21 mouse cellular contexts compared by ENCODE assay signal in the genomic region with DNA sequence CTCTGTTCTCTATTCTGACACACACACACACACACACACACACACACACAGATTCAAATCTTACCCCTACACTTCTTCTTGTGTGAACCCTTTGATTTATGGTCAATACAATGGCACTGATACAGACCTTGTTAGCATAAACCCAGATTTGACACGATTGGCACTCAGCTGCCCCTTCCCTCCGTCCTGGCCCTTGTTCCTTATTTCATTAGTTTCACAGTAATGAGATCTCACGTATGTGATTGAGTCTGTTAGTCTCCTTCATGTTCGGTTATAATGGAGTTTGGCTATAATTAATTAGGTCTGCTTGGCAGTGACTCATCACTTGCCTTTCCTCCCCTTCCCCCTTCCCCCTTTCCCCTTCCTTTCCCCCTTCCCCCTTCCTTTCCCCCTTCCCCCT.
DNase-seq lines count a peak whose midpoint lies in the region; ATAC-seq and TF ChIP-seq lines count a peak whose summit lies in the region.
"Had no signal": no experiment of that assay in that cellular context is flagged by ENCODE, and none has a peak within 500 bp of the region (broad histone marks: within the 10 kb centered on the region; RNA-seq: fewer than 3 reads in every experiment).

No protein-coding gene starts in this region.

- 51% methylated on average over 4 of the region's 4 CpGs for WGBS in intestine, embryonic 15.5 days
- WGBS in intestine, postnatal 0 days: 48% methylated on average over 4 of the region's 4 CpGs
- 7% methylated on average over 4 of the region's 4 CpGs for WGBS in forebrain, embryonic 14.5 days
- 27% methylated on average over 4 of the region's 4 CpGs for WGBS in hindbrain, embryonic 16.5 days

- no peak overlapping the region for H3K27ac ChIP-seq in intestine, embryonic 15.5 days
- no peak overlapping the region for H3K27ac ChIP-seq in intestine, postnatal 0 days (ENCODE audit: low read depth, low read length)
- no peak overlapping the region for H3K27ac ChIP-seq in forebrain, embryonic 14.5 days (ENCODE audit: low read depth, low read length)
- H3K27ac ChIP-seq in hindbrain, embryonic 16.5 days (ENCODE audit: low read depth, low read length): no peak overlapping the region
- H3K27ac ChIP-seq: left cerebral cortex, adult 2 months had no signal

- H3K27me3 ChIP-seq in intestine, embryonic 15.5 days (replicated peaks): no peaks in the 10 kb centered on the region
- no peaks in the 10 kb centered on the region for H3K27me3 ChIP-seq in intestine, postnatal 0 days (replicated peaks; ENCODE audit: control insufficient read depth, insufficient read depth, low read length)
- no peaks in the 10 kb centered on the region for H3K27me3 ChIP-seq in forebrain, embryonic 14.5 days (replicated peaks; ENCODE audit: control insufficient read depth, insufficient read depth, low read length)
- H3K27me3 ChIP-seq in hindbrain, embryonic 16.5 days (replicated peaks; ENCODE audit: control insufficient read depth, insufficient read depth, low read length): no peaks in the 10 kb centered on the region
- H3K27me3 ChIP-seq: megakaryocyte, embryonic 14.5 days had no signal

- no peaks in the 10 kb centered on the region for H3K9me3 ChIP-seq in intestine, embryonic 15.5 days
- no peaks in the 10 kb centered on the region for H3K9me3 ChIP-seq in intestine, postnatal 0 days (ENCODE audit: control insufficient read depth)
- no peaks in the 10 kb centered on the region for H3K9me3 ChIP-seq in forebrain, embryonic 14.5 days (replicated peaks; ENCODE audit: control insufficient read depth, low read length)
- no peaks in the 10 kb centered on the region for H3K9me3 ChIP-seq in hindbrain, embryonic 16.5 days (ENCODE audit: control insufficient read depth, low read length)

- H3K36me3 ChIP-seq in intestine, embryonic 15.5 days: no peaks in the 10 kb centered on the region
- no peaks in the 10 kb centered on the region for H3K36me3 ChIP-seq in intestine, postnatal 0 days (ENCODE audit: control insufficient read depth, insufficient read depth)
- H3K36me3 ChIP-seq in forebrain, embryonic 14.5 days (ENCODE audit: control insufficient read depth, insufficient read depth, low read length): no peaks in the 10 kb centered on the region
- H3K36me3 ChIP-seq in hindbrain, embryonic 16.5 days (ENCODE audit: control insufficient read depth, insufficient read depth, low read length): no peaks in the 10 kb centered on the region

- no peak for TF ChIP-seq CTCF in intestine, postnatal 0 days (IDR thresholded peaks at IDR 0.05; ENCODE audit: low read depth)

- ATAC-seq in intestine, embryonic 15.5 days: peak; percentile 31; the same call in 1 of the 2 replicates
- no peak for ATAC-seq in intestine, postnatal 0 days
- peak; percentile 71 for ATAC-seq in forebrain, embryonic 14.5 days
- ATAC-seq in hindbrain, embryonic 16.5 days: peak; percentile 67
- ATAC-seq: liver, postnatal 0 days had no signal

- H3K9ac ChIP-seq in intestine, embryonic 15.5 days: no peak overlapping the region
- H3K9ac ChIP-seq in intestine, postnatal 0 days (ENCODE audit: low read depth, low read length): no peak overlapping the region
- H3K9ac ChIP-seq in forebrain, embryonic 14.5 days (ENCODE audit: low read length): no peak overlapping the region
- H3K9ac ChIP-seq in hindbrain, embryonic 16.5 days (ENCODE audit: low read depth, low read length): no peak overlapping the region
- H3K9ac ChIP-seq: liver, postnatal 0 days had no signal

- no peaks in the 10 kb centered on the region for H3K4me1 ChIP-seq in intestine, embryonic 15.5 days (replicated peaks)
- no peaks in the 10 kb centered on the region for H3K4me1 ChIP-seq in intestine, postnatal 0 days (replicated peaks; ENCODE audit: control insufficient read depth, insufficient read depth, low read length)
- H3K4me1 ChIP-seq in forebrain, embryonic 14.5 days (ENCODE audit: control insufficient read depth, insufficient read depth, low read length): peaks cover 5% of the 10 kb centered on the region
- H3K4me1 ChIP-seq in hindbrain, embryonic 16.5 days (ENCODE audit: control insufficient read depth, insufficient read depth, low read depth, low read length): no peaks in the 10 kb centered on the region
- H3K4me1 ChIP-seq: megakaryocyte, embryonic 14.5 days had no signal

- H3K4me3 ChIP-seq in intestine, embryonic 15.5 days (replicated peaks): no peak overlapping the region
- H3K4me3 ChIP-seq in intestine, postnatal 0 days (ENCODE audit: low read depth, low read length): no peak overlapping the region
- no peak overlapping the region for H3K4me3 ChIP-seq in forebrain, embryonic 14.5 days (ENCODE audit: low read depth, low read length)
- H3K4me3 ChIP-seq in hindbrain, embryonic 16.5 days (ENCODE audit: low read length): no peak overlapping the region
- H3K4me3 ChIP-seq: left cerebral cortex, adult 2 months; megakaryocyte, embryonic 14.5 days had no signal

- H3K4me2 ChIP-seq in intestine, embryonic 15.5 days (replicated peaks): no peak overlapping the region
- no peak overlapping the region for H3K4me2 ChIP-seq in intestine, postnatal 0 days (replicated peaks; ENCODE audit: low read depth)
- H3K4me2 ChIP-seq in forebrain, embryonic 14.5 days (ENCODE audit: low read length): no peak overlapping the region
- no peak overlapping the region for H3K4me2 ChIP-seq in hindbrain, embryonic 16.5 days (ENCODE audit: low read length)

- DNase-seq in Muller cell, postnatal 12 days (ENCODE audit: inconsistent ontology term): peak; percentile 36
- DNase-seq in forebrain, embryonic 14.5 days (ENCODE audit: low spot score): peak; percentile 74
- no peak for DNase-seq in heart, adult 8-10 months (ENCODE audit: low spot score)
- DNase-seq in kidney, adult 9 months: no peak
- DNase-seq in ovary, postnatal 10 days (ENCODE audit: low spot score): no peak
- DNase-seq: B cell, adult 2 months; cerebellum, adult 9-10 months; gastrocnemius, postnatal 10 days; heart, adult 18-20 months; kidney, adult 8-10 months; kidney, postnatal 25 days; layer of hippocampus, adult 9-11 months; left cerebral cortex, postnatal 4 days; liver, postnatal 0 days; lung, postnatal 14 days; thymus, postnatal 4 days had no signal

Comparison
In these comparisons a context has a peak if more than half of its experiments do, and no peak if none do; other contexts are left out.
1. DNase-seq: peak in Muller cell, postnatal 12 days (single experiment) and forebrain, embryonic 14.5 days (single experiment); none in heart, adult 8-10 months (single experiment), kidney, adult 9 months (single experiment) and ovary, postnatal 10 days (single experiment).